Mouse (Mus musculus) liver, postnatal 0 days (tissue): Measurements from ENCODE around the gene Zfp644. TPM values are rescaled to one million over a fixed set of nuclear protein-coding genes. Genes with fewer than 3 reads are reported as not detected.
A peak's percentile ranks its signal among the peaks of the same experiment; 100 is the strongest.

Experiments used
- ATAC-seq: fragments of 200-750 bp; cut with Nextera tagmentation; 2 replicates; pipeline ENCODE4 v1.8.0; 2017; ENCODE audit warnings: mild to moderate bottlenecking, moderate library complexity
- DNase-seq: peaks from one replicate; pipeline ENCODE4 v3.0.0-alpha.2; 2016
- H3K27ac ChIP-seq: fragments of 300-500 bp; sonication (generic); 2 replicates; pipeline ENCODE4 v1.5.1; 2014; ENCODE audit warnings: antibody characterized with exemption, moderate library complexity, mild to moderate bottlenecking, low read depth
- H3K27me3 ChIP-seq: fragments of 300-500 bp; sonication (generic); 2 replicates; pipeline ENCODE4 v1.6.1; 2014; ENCODE audit warnings: low read length, control low read depth, mixed read lengths; ENCODE audit not compliant: insufficient read depth
- H3K36me3 ChIP-seq: fragments of 300-500 bp; sonication (generic); replicated peaks from 2 replicates; pipeline ENCODE4 v1.6.1; 2014; ENCODE audit warnings: mild to moderate bottlenecking, control low read depth, low read length, moderate library complexity, mixed read lengths; ENCODE audit not compliant: insufficient read depth
- H3K4me1 ChIP-seq: fragments of 300-500 bp; sonication (generic); 2 replicates; pipeline ENCODE4 v1.6.1; 2014; ENCODE audit warnings: antibody characterized with exemption, mild to moderate bottlenecking, control low read depth; ENCODE audit not compliant: insufficient read depth
- H3K4me2 ChIP-seq: fragments of 300-500 bp; sonication (generic); 2 replicates; pipeline ENCODE4 v1.6.1; 2014; ENCODE audit warnings: low read depth, mild to moderate bottlenecking, low read length, moderate library complexity, mixed read lengths
- H3K4me3 ChIP-seq: fragments of 300-500 bp; sonication (generic); 2 replicates; pipeline ENCODE4 v1.5.1; 2014; ENCODE audit warnings: low read depth, low read length
- H3K9ac ChIP-seq: fragments of 300-500 bp; sonication (generic); replicated peaks from 2 replicates; pipeline ENCODE4 v1.6.1; 2014; ENCODE audit warnings: mild to moderate bottlenecking, moderate library complexity
- H3K9me3 ChIP-seq: fragments of 300-500 bp; sonication (generic); 2 replicates; pipeline ENCODE4 v1.6.1; 2016; ENCODE audit warnings: mild to moderate bottlenecking, control low read depth, low read length, mixed read lengths
- CTCF ChIP-seq: sonication (generic); IDR thresholded peaks from 2 replicates; pipeline ENCODE4 v1.5.1; 2016; ENCODE audit warnings: antibody characterized with exemption, low read depth
- EP300 ChIP-seq: IDR thresholded peaks from 2 replicates; pipeline ENCODE4 v1.6.1; 2016; ENCODE audit warnings: antibody characterized with exemption, low read depth, mild to moderate bottlenecking
- WGBS: fragments of 180-500 bp; shearing (Covaris S2); extraction: QIAGEN DNeasy Blood & Tissue Kit; methylation state at CpG from one replicate; pipeline ENCODE4 v1.1.7; 2014; ENCODE audit not compliant: insufficient replicate concordance; 5-methylcytosine and 5-hydroxymethylcytosine counted together
- polyA plus RNA-seq: library from polyadenylated mRNA; unstranded; fragments of >200 nt; fragmentation: Nextera tagmentation; extraction: Ambion mirVana; gene quantifications from 2 replicates; pipeline ENCODE4 v1.2.1, GENCODE M21; 2015

Gene Zfp644
- polyA plus RNA-seq = 15.7 and 19.8 TPM in 2 replicates

DNA sequence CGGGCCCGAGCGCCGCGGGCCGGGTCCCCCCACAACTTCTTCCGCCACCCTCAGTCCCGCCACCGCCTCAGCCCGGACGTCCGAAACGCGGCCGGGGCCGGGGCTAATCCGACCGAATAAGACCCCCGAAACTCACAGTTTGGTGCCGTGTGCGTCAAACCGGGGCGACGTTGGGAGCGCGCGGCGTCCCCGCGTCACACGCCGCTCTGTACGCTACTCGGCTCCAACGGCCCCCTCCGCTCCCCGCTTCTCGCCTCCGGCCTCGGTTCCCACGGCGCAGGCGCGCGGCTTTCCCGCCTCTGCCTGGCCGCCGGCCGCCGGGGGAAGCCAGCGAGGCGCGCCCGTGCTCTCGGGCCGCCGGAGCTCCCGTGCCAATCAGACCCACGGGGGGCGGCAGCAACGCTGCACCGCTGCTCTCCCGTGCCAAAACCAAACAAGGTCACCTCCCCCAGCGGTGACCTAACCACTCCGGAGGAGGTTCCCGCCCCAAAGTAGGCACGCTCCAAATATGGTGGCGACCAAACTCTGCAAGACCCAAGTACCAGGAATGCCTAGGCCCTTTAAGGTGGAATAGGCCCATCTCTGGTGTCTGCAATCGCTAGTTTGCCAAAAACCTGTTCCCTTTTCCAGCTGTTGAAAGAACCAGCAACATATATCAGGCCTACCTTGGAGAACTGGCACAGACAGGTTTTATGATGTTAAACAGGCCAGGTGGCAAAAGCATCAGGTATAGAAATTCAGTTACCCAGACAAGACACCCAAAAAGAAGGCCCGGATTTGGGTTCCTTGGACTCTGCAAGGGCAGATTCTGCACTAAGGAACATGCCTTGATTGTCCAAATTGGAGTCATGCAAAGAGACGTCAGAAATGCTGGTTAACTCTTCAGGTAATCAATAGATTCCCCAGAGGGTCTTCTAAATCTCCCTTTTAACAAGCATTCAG is at the start of gene Zfp644:
TSS of gene Zfp644 (minus strand) at position 892 of the 942 bp plus-strand sequence.
- peak; percentile 86 for DNase-seq
- 0 out of 2 replicates have a peak, but pooled peaks cover 4% of the 10 kb centered on the region for H3K36me3 ChIP-seq
- H3K4me1 ChIP-seq = peaks cover 10% of the 10 kb centered on the region
- H3K27me3 ChIP-seq = no peaks in the 10 kb centered on the region
- TF ChIP-seq EP300 (no peak; the same call in 1 of the 2 replicates), CTCF (no peak)
- H3K9me3 ChIP-seq = no peaks in the 10 kb centered on the region
- ATAC-seq = peak; percentile 90
- H3K27ac ChIP-seq = peak within 1 kb of the TSS; percentile 99
- peak within 1 kb of the TSS; percentile 95 for H3K9ac ChIP-seq
- H3K4me3 ChIP-seq = peak within 1 kb of the TSS; percentile 85
- 2% methylated on average over 70 of the region's 71 CpGs for WGBS
- H3K4me2 ChIP-seq = peak within 1 kb of the TSS; percentile 84

DNA sequence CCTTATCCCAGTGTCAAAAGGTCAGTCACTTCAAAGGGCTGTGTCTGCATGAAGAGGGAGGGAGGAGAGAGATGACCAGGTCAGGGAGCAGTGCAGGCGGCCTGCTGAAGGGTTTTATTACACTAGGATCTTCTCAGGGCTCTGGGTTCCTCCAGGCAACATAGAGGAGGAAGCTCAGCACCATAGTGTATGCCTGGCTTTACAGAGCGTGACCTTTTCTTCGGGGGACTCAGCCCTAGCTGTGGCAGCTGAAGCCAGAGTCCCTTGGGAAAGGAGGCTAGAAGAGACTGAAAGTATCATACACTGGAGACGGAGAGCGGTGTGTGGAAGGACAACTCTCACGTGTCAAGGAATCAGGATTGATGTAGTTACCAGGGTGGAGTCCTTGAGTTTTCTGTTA is 42.6 kb upstream of the Zfp644 start:
- H3K27ac ChIP-seq = no peak overlapping the region
- ATAC-seq = no peak
- WGBS = 39% methylated on average over 6 of the region's 6 CpGs

DNA sequence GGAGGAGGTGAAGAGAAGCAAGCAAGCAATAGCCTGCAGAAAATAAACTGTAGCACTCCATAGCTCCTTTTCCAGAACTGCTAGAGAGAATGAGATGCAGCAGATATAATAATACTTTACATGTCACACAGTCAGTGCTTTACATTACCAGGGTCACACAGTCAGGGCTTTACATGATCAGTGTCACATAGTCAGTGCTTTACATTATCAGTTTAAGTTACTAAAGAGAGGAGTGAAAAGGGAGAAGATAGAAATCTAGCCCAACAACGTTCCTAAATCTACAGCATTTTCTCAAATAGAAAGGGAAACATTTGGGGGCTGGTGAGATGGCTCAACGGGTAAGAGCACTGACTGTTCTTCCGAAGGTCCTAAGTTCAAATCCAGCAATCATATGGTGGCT is 26.4 kb upstream of the Zfp644 start:
- no peak for TF ChIP-seq EP300
- no peak for TF ChIP-seq CTCF
- Histone ChIP-seq H3K9ac (no peak overlapping the region), H3K27me3 (no peaks in the 10 kb centered on the region), H3K27ac (no peak overlapping the region), H3K4me1 (no peaks in the 10 kb centered on the region), H3K9me3 (peaks cover 2% of the 10 kb centered on the region; the same call in 1 of the 2 replicates), H3K4me2 (no peak overlapping the region), H3K4me3 (no peak overlapping the region), H3K36me3 (no peaks in the 10 kb centered on the region)
- DNase-seq (no peak), ATAC-seq (no peak)
- WGBS = 85% methylated on average over 3 of the region's 3 CpGs

More for the DNA sequence above, 42.6 kb upstream of the Zfp644 start:
- no peak overlapping the region for H3K4me3 ChIP-seq
- DNase-seq = no peak
- no peaks in the 10 kb centered on the region for H3K4me1 ChIP-seq
- TF ChIP-seq CTCF (no peak), EP300 (no peak)
- no peaks in the 10 kb centered on the region for H3K9me3 ChIP-seq
- no peaks in the 10 kb centered on the region for H3K27me3 ChIP-seq
- H3K36me3 ChIP-seq = no peaks in the 10 kb centered on the region
- H3K9ac ChIP-seq = no peak overlapping the region
- no peak overlapping the region for H3K4me2 ChIP-seq

DNA sequence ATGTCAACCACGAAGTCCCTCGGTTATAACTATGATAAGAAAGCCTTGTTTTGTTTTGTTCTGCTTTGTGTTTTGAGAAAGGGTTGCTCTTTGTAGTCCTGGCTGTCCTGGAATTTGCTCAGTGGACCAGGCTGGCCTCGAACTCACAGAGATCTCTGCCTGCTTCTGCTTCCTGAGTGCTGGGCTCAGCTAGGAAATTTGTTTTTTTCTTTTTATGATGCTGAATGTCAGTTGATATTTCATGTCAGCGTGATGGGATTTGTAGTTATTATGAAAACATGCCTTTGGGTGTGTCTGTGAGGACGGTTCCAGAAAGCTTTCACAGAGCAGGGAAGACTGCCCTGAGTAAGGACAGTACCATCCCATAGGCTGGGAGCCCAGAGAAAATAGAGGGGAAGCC is 25.7 kb upstream of the Zfp644 start:
- Histone ChIP-seq H3K9me3 (peaks cover 2% of the 10 kb centered on the region; the same call in 1 of the 2 replicates), H3K36me3 (no peaks in the 10 kb centered on the region), H3K4me3 (no peak overlapping the region), H3K27ac (no peak overlapping the region), H3K27me3 (no peaks in the 10 kb centered on the region), H3K4me1 (no peaks in the 10 kb centered on the region), H3K9ac (no peak overlapping the region), H3K4me2 (no peak overlapping the region)
- ATAC-seq (no peak), DNase-seq (no peak)
- WGBS = 54% methylated on average over 5 of the region's 5 CpGs
- TF ChIP-seq EP300 = no peak
- TF ChIP-seq CTCF = no peak

DNA sequence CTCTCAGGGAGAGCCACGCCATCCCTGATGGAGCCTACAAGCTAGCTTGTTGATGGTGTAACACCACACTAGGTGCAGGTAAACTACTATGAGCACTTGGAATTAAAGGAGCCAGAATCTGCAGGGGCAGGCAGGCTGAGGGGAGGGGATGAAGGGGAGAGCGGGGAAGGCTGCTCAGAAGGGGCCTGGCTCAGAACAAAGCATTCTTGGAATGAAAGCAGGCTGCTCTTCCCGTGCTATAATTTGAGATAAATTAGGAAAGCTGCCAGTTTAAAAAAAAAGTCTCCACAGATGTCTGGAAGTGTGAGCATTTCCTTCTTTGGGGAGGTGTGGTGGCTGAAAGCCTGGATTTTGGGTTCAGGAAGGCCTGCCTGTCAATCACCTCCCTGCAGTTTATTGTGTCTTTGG is 14.8 kb upstream of the Zfp644 start:
- Histone ChIP-seq H3K36me3 (no peaks in the 10 kb centered on the region), H3K27ac (no peak overlapping the region), H3K9ac (no peak overlapping the region), H3K27me3 (no peaks in the 10 kb centered on the region), H3K9me3 (no peaks in the 10 kb centered on the region), H3K4me2 (no peak overlapping the region), H3K4me3 (no peak overlapping the region), H3K4me1 (peaks cover 23% of the 10 kb centered on the region)
- DNase-seq (no peak), ATAC-seq (no peak)
- WGBS = 75% methylated on average over 3 of the region's 3 CpGs
- TF ChIP-seq CTCF (no peak), EP300 (no peak)

DNA sequence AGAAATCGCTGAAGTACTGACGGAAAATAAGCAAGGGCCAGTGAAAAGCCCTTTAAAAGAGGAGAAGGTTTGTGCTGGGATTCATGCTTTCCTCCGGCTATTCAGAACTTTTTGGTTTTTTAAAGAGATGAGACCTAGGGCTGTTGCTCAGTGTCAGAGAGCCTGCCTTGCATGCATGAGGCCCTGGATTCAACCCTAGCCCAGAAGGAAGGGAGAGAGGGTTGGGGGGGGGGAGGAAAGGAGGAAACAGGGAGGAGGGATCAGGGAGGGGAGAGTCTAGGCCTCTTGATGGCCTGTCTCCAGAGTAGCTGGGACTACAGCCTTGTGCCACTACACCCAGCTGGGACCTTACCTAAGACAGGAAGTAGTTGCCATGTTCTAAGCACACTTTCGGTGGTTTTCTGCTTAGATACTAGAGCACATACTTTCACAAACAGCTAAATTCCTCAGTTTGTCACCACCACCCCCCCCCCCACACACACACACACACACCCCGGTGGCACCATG is 14.2 kb upstream of the Zfp644 start:
- no peaks in the 10 kb centered on the region for H3K36me3 ChIP-seq
- DNase-seq (no peak), ATAC-seq (no peak)
- 79% methylated on average over 5 of the region's 5 CpGs for WGBS
- H3K4me2 ChIP-seq = 0 out of 2 replicates have a peak overlapping the region, but pooled peaks have one; percentile 57
- no peaks in the 10 kb centered on the region for H3K9me3 ChIP-seq
- no peaks in the 10 kb centered on the region for H3K27me3 ChIP-seq
- H3K27ac ChIP-seq = peak overlapping the region; percentile 72; the same call in 1 of the 2 replicates
- TF ChIP-seq CTCF = no peak
- TF ChIP-seq EP300 = no peak
- H3K4me1 ChIP-seq = peaks cover 25% of the 10 kb centered on the region
- no peak overlapping the region for H3K4me3 ChIP-seq
- no peak overlapping the region for H3K9ac ChIP-seq
